Mouse (Mus musculus): ENCODE data around the gene Tbc1d24. TPM values are rescaled to one million over a fixed set of nuclear protein-coding genes. Genes with fewer than 3 reads are reported as not detected.

The Tbc1d24 gene
- total RNA-seq (2012; rRNA removed) (4.2 and 4.8 TPM in 2 replicates), total RNA-seq (2014; rRNA removed) (3.5 and 4.5 TPM in 2 replicates), polyA plus RNA-seq (2012; ENCODE audit: insufficient read length, low read depth) (5.8 and 6.6 TPM in 2 replicates)

DNA sequence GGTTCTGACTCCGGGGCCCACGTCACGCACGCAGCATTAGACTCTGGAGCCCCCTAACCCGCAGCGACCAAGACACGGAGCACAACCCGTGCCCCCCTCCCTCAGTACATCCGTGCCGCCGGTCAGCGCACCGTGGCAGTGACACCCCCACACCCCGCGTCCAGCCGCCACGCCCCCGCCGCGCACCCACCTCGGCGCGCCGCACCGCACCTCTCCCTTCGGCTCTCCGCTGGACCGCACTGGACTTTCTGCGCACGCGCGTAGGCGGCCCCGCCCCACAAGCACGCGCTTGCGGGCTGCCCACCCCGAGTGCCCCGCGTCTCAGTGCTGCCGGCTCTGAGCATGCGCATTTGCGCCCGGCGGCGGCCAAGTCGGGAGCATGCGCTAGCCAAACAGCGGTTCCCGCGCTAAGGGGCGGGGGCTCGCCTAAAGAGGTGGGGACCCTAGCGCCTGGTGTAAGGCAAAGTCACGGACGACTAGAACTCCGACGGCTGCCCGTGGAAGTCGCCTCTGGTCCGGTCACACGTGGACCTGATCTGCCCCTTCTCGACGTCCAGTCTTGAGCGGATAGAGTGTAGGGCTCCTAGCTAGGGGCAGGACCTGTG, at the start of gene Tbc1d24:
TSS of gene Tbc1d24 (minus strand) at position 279 of the 605 bp plus-strand sequence.
- peaks cover 13 to 29% of the 10 kb centered on the region in 2 experiments for H3K4me1 ChIP-seq (ENCODE audit: control insufficient read depth in 1 of 2, insufficient read depth in 2 of 2)
- dilution Hi-C loops (cut with MboI; ENCODE audit: extremely low pct_ligation_motif_present, extremely low pct_unique_long_range_greater_than_20kb, low sequenced_read_pairs): no loop called here
- peak within 1 kb of the TSS; percentile 48 to 86 (median 73) for H3K4me3 ChIP-seq (replicated peaks in 1 of 3; ENCODE audit: low read depth in 2 of 3, low read length in 2 of 3, poor library complexity in 1 of 3)
- H3K36me3 ChIP-seq (replicated peaks in 1 of 2; ENCODE audit: control insufficient read depth in 1 of 2, insufficient read depth in 1 of 2, low read length in 1 of 2): peaks cover 0 to 19% of the 10 kb centered on the region in 2 experiments
- peak within 1 kb of the TSS; percentile 28; the same call in 1 of the 2 replicates for H3K9ac ChIP-seq (ENCODE audit: insufficient read depth, low read depth)
- H3K9me3 ChIP-seq (replicated peaks; ENCODE audit: low read length): no peaks in the 10 kb centered on the region
- TF ChIP-seq JUN (IDR thresholded peaks at IDR 0.05; ENCODE audit: insufficient read depth, low read depth, low read length): no peak
- no peak for TF ChIP-seq ETS1 (conservative IDR thresholded peaks at IDR 0.05; ENCODE audit: low read depth, low read length)
- TF ChIP-seq HCFC1 (IDR thresholded peaks at IDR 0.05; ENCODE audit: low read depth, low read length): no peak; the same call in 1 of the 2 replicates
- TF ChIP-seq CHD1 (IDR thresholded peaks at IDR 0.05; ENCODE audit: low read depth, low read length): no peak
- TF ChIP-seq SIN3A (IDR thresholded peaks at IDR 0.05; ENCODE audit: low read length): peak; percentile 65; the same call in 1 of the 2 replicates
- peak; percentile 56; the same call in 1 of the 2 replicates for TF ChIP-seq E2F4 (IDR thresholded peaks at IDR 0.05; ENCODE audit: insufficient replicate concordance, low read depth, low read length)
- peak; percentile 96 for TF ChIP-seq NRF1 (IDR thresholded peaks at IDR 0.05; ENCODE audit: low read depth, low read length)
- TF ChIP-seq MEF2A (IDR thresholded peaks at IDR 0.05; ENCODE audit: borderline replicate concordance, low read depth, low read length): no peak
- no peak for TF ChIP-seq RCOR1 (conservative IDR thresholded peaks at IDR 0.05; ENCODE audit: low read depth, low read length)
- TF ChIP-seq POLR2AphosphoS2 (IDR thresholded peaks at IDR 0.05; ENCODE audit: low read depth, low read length): no peak
- TF ChIP-seq KAT2A (IDR thresholded peaks at IDR 0.05; ENCODE audit: insufficient replicate concordance, low read length): no peak
- no peak for TF ChIP-seq ELF1 (IDR thresholded peaks at IDR 0.05; ENCODE audit: low read depth, low read length)
- TF ChIP-seq MXI1 (IDR thresholded peaks at IDR 0.05; ENCODE audit: low read depth, low read length): no peak; the same call in 1 of the 2 replicates
- no peak for TF ChIP-seq ZKSCAN1 (IDR thresholded peaks at IDR 0.05; ENCODE audit: borderline replicate concordance, low read depth, low read length)
- no peak for TF ChIP-seq TBP (conservative IDR thresholded peaks at IDR 0.05; ENCODE audit: low read depth, low read length)
- TF ChIP-seq RAD21 (IDR thresholded peaks at IDR 0.05; ENCODE audit: low read depth, low read length): no peak
- TF ChIP-seq IRF4 (IDR thresholded peaks at IDR 0.05; ENCODE audit: low read depth, low read length): 0 out of 2 replicates have a peak, but pooled peaks have one; percentile 14
- TF ChIP-seq TCF12 (IDR thresholded peaks at IDR 0.05; ENCODE audit: low read depth, low read length): peak; percentile 21; the same call in 1 of the 2 replicates
- TF ChIP-seq MAZ (IDR thresholded peaks at IDR 0.05; ENCODE audit: low read depth, low read length): peak; percentile 69; the same call in 1 of the 2 replicates
- TF ChIP-seq USF2 (conservative IDR thresholded peaks at IDR 0.05; ENCODE audit: low read depth, low read length): no peak
- no peak for TF ChIP-seq EP300 (IDR thresholded peaks at IDR 0.05; ENCODE audit: low read length)
- TF ChIP-seq MAFK (IDR thresholded peaks at IDR 0.05; ENCODE audit: insufficient replicate concordance, low read length): no peak
- TF ChIP-seq POLR2A (IDR thresholded peaks at IDR 0.05; ENCODE audit: low read depth, low read length): peak; percentile 64
- no peak for TF ChIP-seq GABPA (IDR thresholded peaks at IDR 0.05; ENCODE audit: insufficient replicate concordance, low read depth, low read length)
- peak; percentile 91 for TF ChIP-seq MAX (IDR thresholded peaks at IDR 0.05; ENCODE audit: low read length)
- TF ChIP-seq SMC3 (IDR thresholded peaks at IDR 0.05; ENCODE audit: low read depth, low read length): no peak
- TF ChIP-seq UBTF (IDR thresholded peaks at IDR 0.05; ENCODE audit: low read depth, low read length): no peak
- TF ChIP-seq NELFE (IDR thresholded peaks at IDR 0.05; ENCODE audit: low read depth, low read length): peak; percentile 65; the same call in 1 of the 2 replicates
- TF ChIP-seq USF1 (IDR thresholded peaks at IDR 0.05; ENCODE audit: low read depth, low read length): no peak
- no peak for TF ChIP-seq JUND (conservative IDR thresholded peaks at IDR 0.05; ENCODE audit: low read depth, low read length)
- no peak for TF ChIP-seq ZNF384 (IDR thresholded peaks at IDR 0.05; ENCODE audit: low read depth, low read length)
- TF ChIP-seq CHD2 (IDR thresholded peaks at IDR 0.05; ENCODE audit: low read length): no peak
- no peak for TF ChIP-seq ZMIZ1 (IDR thresholded peaks at IDR 0.05; ENCODE audit: low read depth, low read length)
- TF ChIP-seq BHLHE40 (IDR thresholded peaks at IDR 0.05; ENCODE audit: low read depth, low read length): no peak
- no peak for TF ChIP-seq PAX5 (IDR thresholded peaks at IDR 0.05; ENCODE audit: low read length)
- no peak for TF ChIP-seq MYC (IDR thresholded peaks at IDR 0.05; ENCODE audit: low read depth, low read length)
- H3K27me3 ChIP-seq (replicated peaks): peaks cover 2% of the 10 kb centered on the region
- peak within 1 kb of the TSS; percentile 10 for H3K4me2 ChIP-seq (ENCODE audit: insufficient read depth, low read depth, poor library complexity, severe bottlenecking)
- in situ Hi-C loops (cut with MboI; ENCODE audit: low pct_ligation_motif_present, low pct_unique_long_range_greater_than_20kb, low sequenced_read_pairs): no loop called here
- no peaks in the 10 kb centered on the region for H3K79me2 ChIP-seq (replicated peaks; ENCODE audit: control insufficient read depth, extremely low read depth, insufficient read depth, poor library complexity, severe bottlenecking)
- H3K27ac ChIP-seq (ENCODE audit: insufficient read depth, low read depth): no peak within 1 kb of the TSS
- DNase-seq (ENCODE audit: extremely low read depth): peak; percentile 85
